Mouse (Mus musculus): ENCODE data around the gene H2afy.

DNA sequence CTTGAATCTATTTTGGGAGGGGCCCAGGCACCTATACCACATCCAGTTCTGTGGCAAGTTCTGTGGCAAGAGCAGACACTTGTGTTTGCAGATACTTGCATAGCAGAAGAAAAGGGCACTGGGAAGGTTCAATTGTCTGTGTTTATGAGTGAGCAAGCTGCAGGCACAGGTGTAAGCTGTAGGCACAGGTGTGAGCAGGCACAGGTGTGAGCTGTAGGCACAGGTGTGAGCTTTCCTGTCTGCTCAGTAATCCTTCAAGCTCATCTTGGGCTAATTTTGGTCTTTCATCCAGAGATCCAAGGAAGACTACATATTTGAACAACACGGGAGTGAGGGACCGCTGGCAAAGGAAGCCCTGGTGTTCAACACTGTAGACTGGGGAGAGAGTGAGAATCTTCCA, 56.5 kb downstream of the H2afy start:
- no peak for TF ChIP-seq POLR2A (IDR thresholded peaks at IDR 0.05; ENCODE audit: control insufficient read depth, low read depth, low read length)
- no peak for TF ChIP-seq CTCF (IDR thresholded peaks at IDR 0.05; ENCODE audit: control insufficient read depth, insufficient read depth, insufficient replicate concordance, low read depth, low read length)
